Mouse (Mus musculus) liver, embryonic 16.5 days (tissue): Measurements from ENCODE around the gene Tbc1d4. TPM values are rescaled to one million over a fixed set of nuclear protein-coding genes. Genes with fewer than 3 reads are reported as not detected.

ENCODE experiments used
- ATAC-seq: fragments of 200-750 bp; cut with Nextera tagmentation; 2 replicates; pipeline ENCODE4 v1.8.0; 2017; ENCODE audit warnings: low read depth, mild to moderate bottlenecking, moderate number of reproducible peaks, moderate library complexity
- H3K27ac ChIP-seq: fragments of 300-500 bp; sonication (generic); 2 replicates; pipeline ENCODE4 v1.5.1; 2014; ENCODE audit warnings: mild to moderate bottlenecking, low read length
- H3K27me3 ChIP-seq: fragments of 300-500 bp; sonication (generic); 2 replicates; pipeline ENCODE4 v1.6.1; 2014; ENCODE audit warnings: low read depth, low read length, mixed read lengths; ENCODE audit not compliant: control insufficient read depth, insufficient read depth
- H3K36me3 ChIP-seq: fragments of 300-500 bp; sonication (generic); 2 replicates; pipeline ENCODE4 v1.6.1; 2014; ENCODE audit warnings: mild to moderate bottlenecking; ENCODE audit not compliant: control insufficient read depth, insufficient read depth
- H3K4me1 ChIP-seq: fragments of 300-500 bp; sonication (generic); 2 replicates; pipeline ENCODE4 v1.6.1; 2014; ENCODE audit warnings: low read depth, low read length, mixed read lengths; ENCODE audit not compliant: control insufficient read depth
- H3K4me2 ChIP-seq: fragments of 300-500 bp; sonication (generic); 2 replicates; pipeline ENCODE4 v1.6.1; 2014; ENCODE audit warnings: low read depth, low read length, mixed read lengths
- H3K4me3 ChIP-seq: fragments of 300-500 bp; sonication (generic); 2 replicates; pipeline ENCODE4 v1.5.1; 2014; ENCODE audit warnings: low read depth, mild to moderate bottlenecking, low read length
- H3K9ac ChIP-seq: fragments of 300-500 bp; sonication (generic); 2 replicates; pipeline ENCODE4 v1.6.1; 2014; ENCODE audit warnings: low read depth, low read length
- H3K9me3 ChIP-seq: fragments of 300-500 bp; sonication (generic); replicated peaks from 2 replicates; pipeline ENCODE4 v1.6.1; 2016; ENCODE audit warnings: low read length; ENCODE audit not compliant: control insufficient read depth
- WGBS: fragments of 180-500 bp; shearing (Covaris S2); extraction: QIAGEN DNeasy Blood & Tissue Kit; methylation state at CpG from one replicate; pipeline ENCODE4 v1.1.7; 2014; ENCODE audit not compliant: insufficient replicate concordance; 5-methylcytosine and 5-hydroxymethylcytosine counted together
- polyA plus RNA-seq: library from polyadenylated mRNA; unstranded; fragments of >200 nt; fragmentation: Nextera tagmentation; extraction: Ambion mirVana; gene quantifications from 2 replicates; pipeline ENCODE4 v1.2.1, GENCODE M21; 2015

Gene Tbc1d4
- polyA plus RNA-seq, 1 experiment from 2014 or later, result 2.0 TPM

DNA sequence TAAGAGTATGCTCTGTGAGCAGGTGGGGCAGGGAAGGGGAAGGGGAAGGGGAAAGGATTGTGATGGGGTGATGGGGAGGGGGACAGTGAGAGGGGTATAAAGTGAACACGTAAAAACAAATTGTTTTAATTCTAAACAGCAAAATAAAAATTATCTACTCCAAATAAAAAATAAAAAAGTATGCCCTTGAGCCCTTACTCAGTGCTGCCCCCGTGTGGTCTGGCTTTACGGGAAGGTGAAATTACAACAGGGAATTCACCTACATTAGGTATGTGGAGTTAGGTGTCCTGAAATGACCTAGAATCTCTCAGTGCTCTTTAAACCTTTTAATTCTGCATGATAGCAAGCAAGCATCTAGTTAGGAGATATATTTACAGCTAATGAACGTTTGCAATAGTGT, 126.7 kb downstream of the Tbc1d4 start:
- H3K27me3 ChIP-seq, result no peaks in the 10 kb centered on the region
- ATAC-seq, result no peak
- H3K36me3 ChIP-seq, result no peaks in the 10 kb centered on the region
- H3K4me2 ChIP-seq, result no peak overlapping the region
- H3K4me3 ChIP-seq, result no peak overlapping the region
- no peak overlapping the region for H3K27ac ChIP-seq
- no peaks in the 10 kb centered on the region for H3K4me1 ChIP-seq
- 24% methylated on average over 4 of the region's 4 CpGs for WGBS
- H3K9me3 ChIP-seq, result no peaks in the 10 kb centered on the region
- no peak overlapping the region for H3K9ac ChIP-seq

DNA sequence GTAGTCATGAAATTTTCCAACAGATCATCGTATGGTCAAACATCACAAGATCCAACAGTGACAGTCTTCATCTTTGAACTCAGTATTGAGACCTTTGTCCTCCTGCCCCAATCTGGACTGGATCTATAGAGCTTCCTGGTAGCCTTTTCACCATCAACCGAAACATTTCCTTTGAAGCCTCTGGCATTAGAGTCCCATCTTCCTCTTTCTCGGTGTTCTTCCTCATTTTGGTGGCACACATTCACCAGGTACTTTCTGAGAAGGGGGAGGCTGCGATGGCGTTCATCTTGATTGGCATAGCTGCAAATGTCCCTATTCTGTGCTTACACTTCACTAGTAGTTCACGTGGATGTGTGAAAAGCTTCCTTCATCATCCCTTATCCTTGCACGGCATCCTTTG, 127.8 kb downstream of the Tbc1d4 start:
- Histone ChIP-seq H3K27me3 (no peaks in the 10 kb centered on the region), H3K27ac (no peak overlapping the region), H3K9ac (no peak overlapping the region), H3K36me3 (no peaks in the 10 kb centered on the region), H3K4me3 (no peak overlapping the region), H3K9me3 (no peaks in the 10 kb centered on the region), H3K4me1 (no peaks in the 10 kb centered on the region), H3K4me2 (no peak overlapping the region)
- 38% methylated on average over 7 of the region's 7 CpGs for WGBS
- ATAC-seq, result no peak

- WGBS, result 51% methylated on average over 7 of the region's 7 CpGs
- no peak for ATAC-seq
- Histone ChIP-seq H3K4me3 (no peak overlapping the region), H3K9ac (no peak overlapping the region), H3K27ac (no peak overlapping the region), H3K36me3 (no peaks in the 10 kb centered on the region), H3K27me3 (no peaks in the 10 kb centered on the region), H3K4me2 (no peak overlapping the region), H3K9me3 (no peaks in the 10 kb centered on the region), H3K4me1 (no peaks in the 10 kb centered on the region)
Observed at GRCm38 (mm10) chr14:101480541-101480940, 128.4 kb downstream of the Tbc1d4 start.

DNA sequence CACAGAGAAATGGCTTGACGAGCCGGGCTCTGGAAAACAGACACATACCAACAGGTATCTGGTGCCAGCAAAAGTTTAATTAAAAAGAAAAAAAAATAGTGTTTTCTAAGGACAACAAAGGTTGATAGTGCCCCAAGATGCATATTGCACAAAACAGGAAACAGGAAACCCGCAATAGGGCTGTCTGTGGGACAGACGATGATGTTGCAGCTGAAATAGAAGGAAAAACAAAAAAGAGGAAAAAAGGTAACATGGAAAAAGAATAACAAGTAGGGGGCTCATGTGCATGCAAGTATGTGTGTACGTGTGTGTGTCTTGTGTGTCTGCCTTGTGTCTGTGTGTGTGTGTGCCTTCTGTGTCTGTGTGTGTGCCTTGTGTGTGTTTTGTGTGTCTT, 131.2 kb downstream of the Tbc1d4 start:
- H3K9me3 ChIP-seq, result no peaks in the 10 kb centered on the region
- H3K9ac ChIP-seq, result no peak overlapping the region
- no peak overlapping the region for H3K4me3 ChIP-seq
- H3K27ac ChIP-seq, result no peak overlapping the region
- H3K4me1 ChIP-seq, result no peaks in the 10 kb centered on the region
- no peak overlapping the region for H3K4me2 ChIP-seq
- 28% methylated on average over 5 of the region's 5 CpGs for WGBS
- no peak for ATAC-seq
- H3K36me3 ChIP-seq, result no peaks in the 10 kb centered on the region
- no peaks in the 10 kb centered on the region for H3K27me3 ChIP-seq

DNA sequence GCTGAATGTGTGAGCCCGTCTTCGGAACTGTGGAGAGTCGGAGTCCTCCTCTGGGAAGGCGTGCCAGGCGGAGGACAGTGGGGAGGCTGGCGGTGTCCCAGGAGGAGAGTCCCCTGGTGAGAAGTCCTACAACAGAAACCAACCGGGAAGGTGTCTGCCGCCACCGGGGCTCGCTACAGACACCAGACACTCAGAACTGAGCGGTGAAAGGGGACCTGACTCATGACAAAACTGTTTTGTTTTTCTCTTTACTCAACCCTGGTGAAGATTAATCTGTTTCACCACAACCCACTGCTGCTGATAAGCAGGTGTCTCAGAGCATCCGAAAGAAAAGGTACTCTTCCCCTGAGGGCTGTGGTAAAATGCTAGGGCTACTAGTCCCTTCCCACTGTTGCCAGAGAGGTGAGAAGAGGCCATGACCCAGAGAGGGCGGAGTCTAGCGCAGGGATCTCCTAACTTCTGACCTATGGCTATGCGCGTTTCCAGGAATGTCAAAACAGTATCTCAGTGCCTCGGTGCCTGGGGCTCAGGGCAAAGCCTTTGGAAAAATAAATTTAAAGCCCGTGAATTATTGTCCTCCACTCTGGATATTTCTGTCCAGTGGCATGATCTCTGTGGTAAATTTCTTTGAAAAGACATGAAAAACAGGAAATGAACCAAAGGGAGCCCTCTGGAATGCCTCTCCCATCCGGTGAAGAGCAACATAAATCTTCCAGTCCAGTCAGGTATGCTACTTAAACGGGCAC, 131.7 kb downstream of the Tbc1d4 start:
- H3K27ac ChIP-seq, result no peak overlapping the region
- no peak overlapping the region for H3K9ac ChIP-seq
- H3K4me2 ChIP-seq, result no peak overlapping the region
- H3K36me3 ChIP-seq, result no peaks in the 10 kb centered on the region
- H3K4me3 ChIP-seq, result no peak overlapping the region
- H3K9me3 ChIP-seq, result no peaks in the 10 kb centered on the region
- ATAC-seq, result no peak
- 44% methylated on average over 20 of the region's 20 CpGs for WGBS
- no peaks in the 10 kb centered on the region for H3K27me3 ChIP-seq
- H3K4me1 ChIP-seq, result no peaks in the 10 kb centered on the region

GRCm38 (mm10) chr14:101469475-101470093, 139.4 kb downstream of the Tbc1d4 start:
- H3K4me2 ChIP-seq, result no peak overlapping the region
- 71% methylated on average over 5 of the region's 5 CpGs for WGBS

GRCm38 (mm10) chr14:101468143-101468542, 140.8 kb downstream of the Tbc1d4 start:
- H3K27ac ChIP-seq, result no peak overlapping the region
- H3K9me3 ChIP-seq, result no peaks in the 10 kb centered on the region
- H3K27me3 ChIP-seq, result no peaks in the 10 kb centered on the region
- no peak overlapping the region for H3K4me3 ChIP-seq
- no peak overlapping the region for H3K4me2 ChIP-seq
- no peak for ATAC-seq
- no peaks in the 10 kb centered on the region for H3K4me1 ChIP-seq
- 61% methylated on average over 4 of the region's 4 CpGs for WGBS
- H3K9ac ChIP-seq, result no peak overlapping the region
- no peaks in the 10 kb centered on the region for H3K36me3 ChIP-seq

More at GRCm38 (mm10) chr14:101469475-101470093, 139.4 kb downstream of the Tbc1d4 start:
- no peaks in the 10 kb centered on the region for H3K9me3 ChIP-seq
- H3K4me3 ChIP-seq, result no peak overlapping the region
- no peaks in the 10 kb centered on the region for H3K27me3 ChIP-seq
- no peaks in the 10 kb centered on the region for H3K4me1 ChIP-seq
- H3K9ac ChIP-seq, result no peak overlapping the region
- ATAC-seq, result no peak
- no peaks in the 10 kb centered on the region for H3K36me3 ChIP-seq
- H3K27ac ChIP-seq, result no peak overlapping the region

DNA sequence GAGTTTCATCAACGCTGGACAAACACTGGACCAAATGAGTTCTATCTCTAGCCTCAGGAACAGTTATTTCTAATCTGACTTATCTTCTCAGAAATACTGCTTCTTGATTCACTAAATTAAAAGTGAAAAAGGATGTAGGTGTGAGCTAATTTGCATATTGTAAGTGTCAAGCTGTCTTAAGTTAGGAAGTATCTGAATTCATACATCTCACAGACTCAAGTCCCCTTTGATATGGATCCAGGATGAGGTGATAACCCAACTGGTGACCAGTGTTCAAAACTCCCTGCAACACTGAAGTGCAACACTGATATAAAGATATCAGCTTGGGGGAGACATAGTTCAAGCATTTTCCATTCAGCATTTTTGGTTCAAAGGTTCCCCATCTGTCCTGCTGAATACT, 141.5 kb downstream of the Tbc1d4 start:
- Histone ChIP-seq H3K4me2 (no peak overlapping the region), H3K36me3 (no peaks in the 10 kb centered on the region), H3K9ac (no peak overlapping the region), H3K27ac (no peak overlapping the region), H3K27me3 (no peaks in the 10 kb centered on the region), H3K9me3 (no peaks in the 10 kb centered on the region), H3K4me3 (no peak overlapping the region), H3K4me1 (no peaks in the 10 kb centered on the region)
- ATAC-seq, result no peak
- 55% methylated on average over 1 of the region's 1 CpGs for WGBS

DNA sequence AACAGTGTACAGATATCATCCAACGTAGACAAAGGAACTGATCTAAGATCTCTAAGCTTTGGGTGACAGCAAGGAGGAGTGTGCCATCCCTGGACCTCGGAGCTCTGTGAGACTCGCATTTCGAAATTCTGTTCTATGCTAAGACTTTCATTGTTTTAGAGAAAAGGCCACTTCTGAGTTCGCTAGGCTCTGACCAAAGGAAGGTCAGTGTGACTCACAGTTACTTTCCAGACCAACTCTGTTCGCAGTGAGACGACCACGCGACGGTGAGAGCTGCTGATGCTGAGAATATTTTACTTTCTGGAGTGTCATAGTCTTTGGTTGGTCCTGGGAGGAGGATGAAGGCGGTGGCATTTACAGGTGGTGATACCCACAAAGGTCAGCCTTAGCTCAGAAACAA, 142.5 kb downstream of the Tbc1d4 start:
- Histone ChIP-seq H3K27ac (no peak overlapping the region), H3K4me3 (no peak overlapping the region), H3K36me3 (no peaks in the 10 kb centered on the region), H3K4me1 (no peaks in the 10 kb centered on the region), H3K27me3 (no peaks in the 10 kb centered on the region), H3K9ac (no peak overlapping the region), H3K4me2 (no peak overlapping the region), H3K9me3 (no peaks in the 10 kb centered on the region)
- WGBS, result 74% methylated on average over 11 of the region's 11 CpGs
- no peak for ATAC-seq
